Mouse (Mus musculus) heart, embryonic 16.5 days (tissue): ENCODE measurements around the gene Slc9a8. TPM values are rescaled to one million over a fixed set of nuclear protein-coding genes. Genes with fewer than 3 reads are reported as not detected.

Source experiments
- ATAC-seq: fragments of 200-750 bp; cut with Nextera tagmentation; replicated peaks from 2 replicates; pipeline ENCODE4 v1.8.0; 2017; ENCODE audit warnings: moderate number of reproducible peaks; ENCODE audit not compliant: insufficient read depth, low FRiP score; ENCODE audit errors: extremely low read depth
- H3K27ac ChIP-seq: fragments of 300-500 bp; sonication (generic); 2 replicates; pipeline ENCODE4 v1.5.1; 2014; ENCODE audit warnings: mild to moderate bottlenecking, low read length, control low read depth, moderate library complexity
- H3K27me3 ChIP-seq: fragments of 300-500 bp; sonication (generic); 2 replicates; pipeline ENCODE4 v1.6.1; 2014; ENCODE audit warnings: low read length, mixed read lengths; ENCODE audit not compliant: control insufficient read depth, insufficient read depth
- H3K36me3 ChIP-seq: fragments of 300-500 bp; sonication (generic); 2 replicates; pipeline ENCODE4 v1.6.1; 2014; ENCODE audit not compliant: control insufficient read depth, insufficient read depth
- H3K4me1 ChIP-seq: fragments of 300-500 bp; sonication (generic); 2 replicates; pipeline ENCODE4 v1.6.1; 2014; ENCODE audit warnings: low read length, mixed read lengths; ENCODE audit not compliant: control insufficient read depth, insufficient read depth
- H3K4me2 ChIP-seq: fragments of 300-500 bp; sonication (generic); 2 replicates; pipeline ENCODE4 v1.6.1; 2014; ENCODE audit warnings: low read depth, mild to moderate bottlenecking, control low read depth, low read length
- H3K4me3 ChIP-seq: fragments of 300-500 bp; sonication (generic); 2 replicates; pipeline ENCODE4 v1.5.1; 2014; ENCODE audit warnings: mild to moderate bottlenecking, control low read depth, low read length
- H3K9ac ChIP-seq: fragments of 300-500 bp; sonication (generic); 2 replicates; pipeline ENCODE4 v1.6.1; 2014; ENCODE audit warnings: low read length, control low read depth
- H3K9me3 ChIP-seq: fragments of 300-500 bp; sonication (generic); replicated peaks from 2 replicates; pipeline ENCODE4 v1.6.1; 2016; ENCODE audit warnings: low read length; ENCODE audit not compliant: control insufficient read depth
- WGBS: fragments of 180-500 bp; shearing (Covaris S2); extraction: QIAGEN DNeasy Blood & Tissue Kit; methylation state at CpG from one replicate; pipeline ENCODE4 v1.1.7; 2014; 5-methylcytosine and 5-hydroxymethylcytosine counted together
- polyA plus RNA-seq: library from polyadenylated mRNA; unstranded; fragments of >200 nt; fragmentation: Nextera tagmentation; extraction: Ambion mirVana; gene quantifications from 2 replicates; pipeline ENCODE4 v1.2.1, GENCODE M21; 2015

The Slc9a8 gene
- polyA plus RNA-seq, 1 experiment from 2014 or later, result 19.1 TPM

DNA sequence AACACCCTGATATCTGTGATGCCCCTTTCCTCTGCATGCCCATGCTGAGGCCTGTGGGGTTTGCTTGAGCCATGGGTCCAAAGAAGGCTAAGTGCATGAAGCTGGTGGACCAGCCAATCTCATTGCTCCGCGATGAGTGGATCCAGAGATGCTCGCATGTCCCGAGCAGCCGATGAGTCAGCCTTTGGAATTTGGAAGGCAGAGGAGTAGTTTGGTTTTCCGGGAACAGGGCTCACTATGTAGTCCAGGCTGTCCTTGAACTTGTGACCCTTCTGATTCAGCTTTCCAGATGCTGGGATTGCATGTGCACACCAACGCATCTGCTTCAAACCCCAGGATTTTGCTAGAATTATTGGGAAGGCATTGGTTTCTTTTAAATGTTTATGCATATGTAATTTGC is 21.9 kb upstream of the Slc9a8 start:
- H3K9me3 ChIP-seq, result no peaks in the 10 kb centered on the region
- WGBS, result 54% methylated on average over 7 of the region's 7 CpGs
- H3K4me1 ChIP-seq, result no peaks in the 10 kb centered on the region
- no peak overlapping the region for H3K4me2 ChIP-seq
- no peaks in the 10 kb centered on the region for H3K36me3 ChIP-seq
- no peak overlapping the region for H3K4me3 ChIP-seq
- H3K9ac ChIP-seq, result no peak overlapping the region
- no peak for ATAC-seq
- H3K27me3 ChIP-seq, result no peaks in the 10 kb centered on the region
- H3K27ac ChIP-seq, result no peak overlapping the region

DNA sequence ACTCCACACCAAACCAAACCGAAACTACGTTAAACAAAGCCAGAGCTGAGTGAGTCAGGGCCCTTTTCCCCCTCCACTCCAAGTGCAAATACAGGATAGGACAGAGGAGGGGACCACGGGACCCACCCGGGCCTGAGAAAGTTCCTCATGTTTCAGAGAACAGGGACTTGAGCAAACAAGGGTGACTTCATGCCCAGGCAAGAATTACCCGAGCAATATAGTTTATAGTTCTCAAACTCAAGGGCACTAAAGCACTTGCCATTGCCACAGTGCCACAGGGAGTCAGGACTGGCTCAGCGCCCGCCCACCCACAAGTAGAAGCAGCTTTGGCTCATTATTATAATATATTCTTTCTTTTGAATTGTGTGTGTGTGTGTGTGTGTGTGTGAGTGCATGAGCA is 18.4 kb upstream of the Slc9a8 start:
- Histone ChIP-seq H3K4me3 (no peak overlapping the region), H3K36me3 (no peaks in the 10 kb centered on the region), H3K27me3 (no peaks in the 10 kb centered on the region), H3K4me1 (no peaks in the 10 kb centered on the region), H3K27ac (no peak overlapping the region), H3K4me2 (no peak overlapping the region), H3K9ac (no peak overlapping the region), H3K9me3 (no peaks in the 10 kb centered on the region)
- no peak for ATAC-seq
- WGBS, result 76% methylated on average over 7 of the region's 7 CpGs

DNA sequence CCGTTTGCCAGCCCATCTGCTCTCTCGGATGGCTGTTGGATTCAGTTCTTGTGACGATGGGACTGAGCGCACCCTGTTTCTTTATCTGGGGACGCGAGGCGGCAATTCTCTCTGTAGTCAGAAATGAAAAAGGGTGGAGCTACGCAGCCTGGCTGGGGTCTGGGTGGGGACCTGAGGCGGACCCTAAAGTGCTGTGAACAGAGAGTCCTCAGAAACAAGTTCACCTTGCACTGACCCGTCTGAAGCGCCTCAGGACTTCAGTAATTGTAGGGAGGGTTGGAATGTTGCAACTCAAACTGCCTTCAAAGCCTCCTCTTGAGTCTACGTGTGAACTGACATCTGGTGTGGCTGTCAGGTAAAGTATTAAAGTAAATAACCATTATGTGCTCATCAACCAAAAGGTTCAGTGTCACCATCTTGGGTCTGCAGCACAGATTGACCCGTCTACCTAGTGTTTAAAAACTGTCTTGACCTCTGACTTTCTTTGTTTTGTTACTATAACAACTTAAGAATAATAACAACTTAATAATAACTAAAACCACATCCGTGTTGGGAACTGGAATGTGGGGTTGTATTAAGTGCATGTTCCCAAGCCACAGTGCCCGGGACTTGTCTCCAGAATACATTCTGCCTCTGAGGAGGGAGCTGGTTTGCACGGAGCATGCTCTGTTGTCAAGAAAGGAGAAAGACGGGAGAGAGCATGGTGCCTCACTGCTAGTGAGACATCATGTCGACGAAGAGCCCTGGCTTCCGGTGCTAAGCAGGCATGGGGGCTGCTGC is 16.2 kb upstream of the Slc9a8 start:
- no peak overlapping the region for H3K4me2 ChIP-seq
- no peaks in the 10 kb centered on the region for H3K9me3 ChIP-seq
- H3K27ac ChIP-seq, result no peak overlapping the region
- ATAC-seq, result no peak
- no peaks in the 10 kb centered on the region for H3K4me1 ChIP-seq
- H3K4me3 ChIP-seq, result no peak overlapping the region
- no peak overlapping the region for H3K9ac ChIP-seq
- WGBS, result 69% methylated on average over 20 of the region's 20 CpGs
- no peaks in the 10 kb centered on the region for H3K36me3 ChIP-seq
- H3K27me3 ChIP-seq, result no peaks in the 10 kb centered on the region

DNA sequence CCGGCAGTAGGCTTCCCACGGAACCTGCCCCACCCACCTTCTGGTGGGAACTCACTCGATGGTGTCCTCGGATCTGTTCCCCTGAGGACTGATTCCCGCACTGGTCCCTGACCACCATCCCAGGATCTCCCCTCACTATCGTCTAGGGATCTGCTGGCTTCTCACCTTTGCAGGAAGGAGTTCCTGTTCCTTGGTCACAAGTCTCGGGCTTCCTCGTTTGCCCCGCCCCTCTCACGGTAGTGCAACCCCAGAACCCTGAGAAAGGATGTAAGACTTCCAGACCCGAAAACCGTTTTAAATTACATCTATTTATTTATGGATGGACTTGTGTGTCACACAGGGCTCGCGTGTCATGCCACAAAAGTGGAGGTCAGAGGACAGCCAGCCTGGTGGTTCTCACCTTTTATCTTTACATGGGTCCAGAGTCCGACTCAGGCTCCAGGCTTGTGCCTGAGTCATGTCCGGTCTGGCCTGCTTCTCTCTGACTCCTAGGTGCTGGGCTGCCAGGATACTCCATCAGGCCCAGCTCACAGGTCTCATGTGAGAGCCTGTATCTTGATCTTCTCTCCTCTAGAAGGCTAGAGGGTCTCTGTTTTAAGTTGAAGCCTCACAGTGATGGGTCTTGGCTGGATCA is 14.1 kb upstream of the Slc9a8 start:
- no peak for ATAC-seq
- Histone ChIP-seq H3K36me3 (no peaks in the 10 kb centered on the region), H3K9me3 (no peaks in the 10 kb centered on the region), H3K4me3 (no peak overlapping the region), H3K27ac (no peak overlapping the region), H3K27me3 (no peaks in the 10 kb centered on the region), H3K9ac (no peak overlapping the region), H3K4me2 (no peak overlapping the region), H3K4me1 (no peaks in the 10 kb centered on the region)
- WGBS, result 94% methylated on average over 16 of the region's 16 CpGs

DNA sequence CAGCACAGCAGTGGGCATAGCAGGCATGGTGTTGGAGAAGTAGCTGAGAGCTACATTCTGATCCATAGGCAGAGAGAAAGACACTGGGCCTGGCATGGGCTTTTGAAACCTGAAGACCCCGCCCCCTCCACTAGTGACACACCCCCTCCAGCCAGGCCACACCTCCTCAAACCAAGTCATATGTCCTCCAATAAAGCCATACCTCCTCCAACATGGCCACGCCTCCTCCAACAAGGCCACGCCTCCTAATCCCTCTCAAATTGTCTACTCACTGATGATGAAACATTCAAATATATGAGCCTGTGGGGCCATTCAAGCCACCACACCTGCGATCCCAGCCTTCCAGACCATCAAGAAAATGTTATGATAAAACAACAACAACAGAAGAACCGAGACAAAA is 7.1 kb upstream of the Slc9a8 start:
- no peak overlapping the region for H3K9ac ChIP-seq
- no peak overlapping the region for H3K4me3 ChIP-seq
- H3K9me3 ChIP-seq, result peaks cover 3% of the 10 kb centered on the region; the same call in 1 of the 2 replicates
- no peaks in the 10 kb centered on the region for H3K4me1 ChIP-seq
- H3K27me3 ChIP-seq, result no peaks in the 10 kb centered on the region
- H3K36me3 ChIP-seq, result no peaks in the 10 kb centered on the region
- no peak overlapping the region for H3K27ac ChIP-seq
- 85% methylated on average over 5 of the region's 5 CpGs for WGBS
- no peak for ATAC-seq
- H3K4me2 ChIP-seq, result no peak overlapping the region

DNA sequence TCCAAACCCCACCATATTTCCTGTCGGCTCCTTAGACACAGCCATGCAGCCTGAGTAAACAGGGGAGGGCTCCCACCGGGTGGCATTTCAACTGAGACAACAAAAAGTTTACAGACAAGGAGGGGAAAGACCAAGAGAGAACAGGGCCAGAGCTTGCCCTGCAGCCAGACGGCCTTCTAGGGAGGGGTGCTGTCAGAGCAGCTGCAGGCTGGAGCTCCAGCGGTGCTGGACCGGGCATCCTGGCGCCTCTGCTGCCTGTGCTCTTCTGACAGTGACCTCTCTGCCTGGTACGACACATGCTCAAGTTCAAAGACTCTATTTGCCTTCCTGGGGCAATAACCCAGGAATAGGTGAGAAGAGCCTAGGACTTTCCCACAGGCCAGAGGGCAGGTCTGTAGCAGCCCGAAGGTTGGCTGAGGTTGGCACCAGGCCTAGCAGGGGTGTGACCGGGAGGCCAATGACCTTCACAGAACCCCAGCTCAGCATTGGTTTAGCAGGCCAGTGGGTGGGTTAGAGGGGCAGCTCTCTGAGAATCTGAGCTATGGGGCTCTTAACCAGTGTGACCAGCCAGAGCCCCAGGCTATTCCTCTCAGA is 5.4 kb upstream of the Slc9a8 start:
- WGBS, result 62% methylated on average over 9 of the region's 9 CpGs
- no peak overlapping the region for H3K4me2 ChIP-seq
- H3K27ac ChIP-seq, result no peak overlapping the region
- no peak overlapping the region for H3K9ac ChIP-seq
- no peak; the same call in 1 of the 2 replicates for ATAC-seq
- peaks cover 5% of the 10 kb centered on the region for H3K4me1 ChIP-seq
- no peaks in the 10 kb centered on the region for H3K36me3 ChIP-seq
- H3K9me3 ChIP-seq, result peaks cover 3% of the 10 kb centered on the region; the same call in 1 of the 2 replicates
- H3K27me3 ChIP-seq, result no peaks in the 10 kb centered on the region
- no peak overlapping the region for H3K4me3 ChIP-seq

DNA sequence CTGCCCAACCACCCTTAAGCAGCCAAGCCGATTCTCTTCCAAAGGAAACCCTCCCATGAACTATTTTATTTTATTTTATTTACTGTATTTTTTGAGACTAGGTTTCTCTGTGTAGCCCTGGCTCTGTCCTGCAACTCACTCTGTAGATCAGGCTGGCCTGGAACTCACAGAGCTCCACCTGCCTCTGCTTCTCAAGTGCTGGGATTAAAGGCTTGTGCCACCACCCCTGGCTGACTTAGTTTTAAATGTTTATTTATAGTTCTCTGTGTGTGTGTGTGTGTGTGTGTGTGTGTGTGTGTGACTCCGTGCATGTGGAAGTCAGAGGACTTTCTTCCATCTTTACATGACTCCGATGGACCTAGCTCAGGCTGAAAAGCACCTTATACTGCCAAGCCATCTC is 4.5 kb upstream of the Slc9a8 start:
- Histone ChIP-seq H3K4me3 (no peak overlapping the region), H3K9me3 (peaks cover 3% of the 10 kb centered on the region; the same call in 1 of the 2 replicates), H3K9ac (no peak overlapping the region), H3K27me3 (no peaks in the 10 kb centered on the region), H3K4me1 (peaks cover 5% of the 10 kb centered on the region), H3K27ac (no peak overlapping the region), H3K36me3 (no peaks in the 10 kb centered on the region), H3K4me2 (no peak overlapping the region)
- ATAC-seq, result no peak
- WGBS, result 68% methylated on average over 3 of the region's 3 CpGs

DNA sequence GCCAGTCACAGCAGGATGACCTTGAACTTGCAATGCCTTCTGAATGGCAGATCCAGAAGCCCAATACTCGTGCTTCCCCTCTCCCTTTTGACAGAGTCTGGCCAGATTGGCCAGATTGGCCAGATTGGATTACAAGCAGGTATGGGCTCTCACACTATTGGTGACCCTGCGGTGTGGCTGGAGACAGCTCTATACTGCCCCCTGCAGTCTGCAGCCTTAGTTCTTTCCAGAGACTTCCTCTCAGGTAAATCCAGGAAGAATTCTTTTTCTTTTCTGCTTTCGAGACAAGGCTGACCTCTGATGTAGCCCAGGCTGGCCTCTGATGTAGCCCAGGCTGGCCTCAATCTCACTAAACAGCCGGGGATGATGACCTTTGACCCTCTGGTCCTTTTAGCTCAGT is 3.8 kb upstream of the Slc9a8 start:
- Histone ChIP-seq H3K27ac (no peak overlapping the region), H3K4me3 (no peak overlapping the region)
- no peak for ATAC-seq

DNA sequence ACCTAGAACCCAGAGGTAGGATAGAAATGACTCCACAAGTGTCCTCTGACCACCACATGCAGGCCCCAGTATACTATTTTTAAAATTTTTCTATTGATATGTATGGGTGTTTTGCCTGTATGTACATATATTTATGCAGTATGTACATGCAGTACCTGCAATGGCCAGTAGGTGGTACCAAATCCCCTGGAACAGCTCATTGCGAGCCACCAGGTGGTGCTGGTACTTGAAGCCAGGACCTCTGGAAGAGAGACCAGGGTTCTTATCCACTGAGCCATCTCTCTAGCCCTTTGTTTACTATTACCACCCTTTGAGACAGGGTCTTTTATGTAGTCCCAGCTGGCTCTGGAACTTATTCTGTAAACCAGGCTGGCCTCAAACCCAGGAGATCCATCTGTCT is 2.3 kb upstream of the Slc9a8 start:
- no peaks in the 10 kb centered on the region for H3K27me3 ChIP-seq
- H3K4me1 ChIP-seq, result peaks cover 11% of the 10 kb centered on the region
- no peaks in the 10 kb centered on the region for H3K9me3 ChIP-seq
- no peak overlapping the region for H3K4me2 ChIP-seq
- no peak overlapping the region for H3K27ac ChIP-seq
- ATAC-seq, result no peak
- H3K36me3 ChIP-seq, result peaks cover 2% of the 10 kb centered on the region
- H3K4me3 ChIP-seq, result no peak overlapping the region
- WGBS, result 40% methylated on average over 1 of the region's 1 CpGs
- H3K9ac ChIP-seq, result no peak overlapping the region

More for the DNA sequence above, 3.8 kb upstream of the Slc9a8 start:
- H3K9me3 ChIP-seq, result peaks cover 3% of the 10 kb centered on the region; the same call in 1 of the 2 replicates
- H3K4me1 ChIP-seq, result peaks cover 10% of the 10 kb centered on the region
- no peak overlapping the region for H3K4me2 ChIP-seq
- H3K9ac ChIP-seq, result no peak overlapping the region
- H3K36me3 ChIP-seq, result no peaks in the 10 kb centered on the region
- H3K27me3 ChIP-seq, result no peaks in the 10 kb centered on the region
- 25% methylated on average over 4 of the region's 4 CpGs for WGBS
